Mouse (Mus musculus): ENCODE measurements at regions not wholly inside any gene's neighbourhood (a gene's known extent, or its start where the extent isn't known, plus 50 kb on each side); places are given as distances from the start of the nearest gene placed in this dataset.

DNA sequence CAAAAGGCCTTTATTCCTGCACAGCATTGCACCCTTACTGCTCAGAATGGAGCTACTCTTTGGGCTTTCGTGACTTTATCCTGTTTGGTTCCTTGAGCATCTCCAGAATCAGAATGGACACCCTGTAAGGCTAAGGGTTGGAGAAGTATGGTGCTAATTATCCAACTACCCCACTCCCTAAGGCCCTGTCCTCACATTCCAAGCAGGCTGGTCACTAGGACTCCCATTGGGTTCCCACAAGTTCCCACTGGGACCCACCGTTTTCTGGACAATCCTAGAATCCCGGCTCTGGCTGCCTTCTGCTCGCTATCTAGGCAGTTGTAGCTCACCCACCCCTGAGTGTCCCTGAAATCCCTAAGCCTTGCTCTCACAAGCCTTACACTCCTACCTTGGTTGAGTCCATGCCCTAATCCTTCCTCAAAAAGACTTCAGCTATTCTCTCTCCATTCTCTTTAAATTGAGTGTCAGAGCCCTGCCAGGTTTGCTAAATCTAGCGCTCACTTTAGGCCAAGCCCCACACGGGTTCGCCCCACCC lies 146.1 kb downstream of the Efcab1 start:
- DNase-seq: no peak
- Histone ChIP-seq H3K4me3 (ENCODE audit: control insufficient read depth, insufficient read depth, low read length) (no peak overlapping the region), H3K36me3 (ENCODE audit: control insufficient read depth, insufficient read depth, low read length) (no peaks in the 10 kb centered on the region), H3K27ac (ENCODE audit: control insufficient read depth, insufficient read depth, low read length) (no peak overlapping the region), H3K27me3 (ENCODE audit: control insufficient read depth, insufficient read depth, low read length) (no peaks in the 10 kb centered on the region), H3K4me1 (replicated peaks; ENCODE audit: control insufficient read depth, insufficient read depth, low read length) (no peaks in the 10 kb centered on the region)
- no peak for TF ChIP-seq CTCF (IDR thresholded peaks at IDR 0.05; ENCODE audit: borderline replicate concordance, control insufficient read depth, extremely low read depth, insufficient read depth, low read length, poor library complexity)
- TF ChIP-seq POLR2A (IDR thresholded peaks at IDR 0.05; ENCODE audit: control insufficient read depth, extremely low read depth, insufficient read depth, low read length, poor library complexity): no peak
- 55% methylated on average over 7 of the region's 7 CpGs for WGBS

DNA sequence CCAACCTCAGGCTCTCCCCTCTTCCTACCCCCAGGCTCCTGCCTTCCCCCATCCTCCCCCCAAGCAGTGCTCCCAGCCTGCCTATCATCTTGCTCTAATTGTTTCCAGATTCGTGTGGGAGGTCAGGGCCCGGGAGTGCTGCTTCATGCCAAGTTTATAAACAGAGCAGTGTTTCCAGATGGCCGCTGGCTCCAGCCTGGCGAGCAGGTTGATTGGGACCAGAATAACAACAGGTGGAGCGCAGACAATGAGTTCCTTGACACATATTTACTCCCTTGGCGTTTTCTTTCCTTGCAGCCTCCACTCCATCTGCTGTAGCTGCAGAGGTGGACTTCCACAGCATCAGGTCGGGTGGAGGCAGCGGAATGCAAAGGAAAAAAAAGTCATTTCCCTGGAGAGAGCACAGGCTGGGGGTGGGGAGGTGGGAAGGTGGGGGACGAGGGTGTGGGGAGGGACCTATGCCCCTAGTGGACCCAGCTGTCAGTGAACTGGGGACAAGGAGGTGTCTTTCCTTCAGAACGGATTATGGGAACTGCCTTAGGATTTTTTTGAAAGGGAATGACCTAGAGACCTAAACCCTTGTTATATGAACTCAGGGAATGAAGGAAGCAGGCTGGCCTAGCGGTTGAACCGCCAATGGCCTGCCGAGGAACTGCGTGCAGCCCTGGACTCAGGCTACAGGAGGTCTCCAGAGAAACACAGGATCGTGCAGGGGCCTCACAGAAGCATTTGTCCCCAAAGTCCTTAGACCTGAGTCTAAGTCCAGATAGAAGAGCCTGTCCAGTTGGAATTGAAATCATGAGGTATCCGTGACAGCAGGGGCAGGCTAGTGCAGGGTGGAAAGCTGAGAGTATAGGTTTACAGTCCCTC lies 146.8 kb downstream of the Efcab1 start:
- Histone ChIP-seq H3K4me3 (ENCODE audit: control insufficient read depth, insufficient read depth, low read length) (no peak overlapping the region), H3K4me1 (replicated peaks; ENCODE audit: control insufficient read depth, insufficient read depth, low read length) (no peaks in the 10 kb centered on the region), H3K27me3 (ENCODE audit: control insufficient read depth, insufficient read depth, low read length) (no peaks in the 10 kb centered on the region), H3K27ac (ENCODE audit: control insufficient read depth, insufficient read depth, low read length) (no peak overlapping the region), H3K36me3 (ENCODE audit: control insufficient read depth, insufficient read depth, low read length) (no peaks in the 10 kb centered on the region)
- TF ChIP-seq POLR2A (IDR thresholded peaks at IDR 0.05; ENCODE audit: control insufficient read depth, extremely low read depth, insufficient read depth, low read length, poor library complexity): no peak
- TF ChIP-seq CTCF (IDR thresholded peaks at IDR 0.05; ENCODE audit: borderline replicate concordance, control insufficient read depth, extremely low read depth, insufficient read depth, low read length, poor library complexity): no peak
- DNase-seq: no peak
- 39% methylated on average over 16 of the region's 16 CpGs for WGBS

DNA sequence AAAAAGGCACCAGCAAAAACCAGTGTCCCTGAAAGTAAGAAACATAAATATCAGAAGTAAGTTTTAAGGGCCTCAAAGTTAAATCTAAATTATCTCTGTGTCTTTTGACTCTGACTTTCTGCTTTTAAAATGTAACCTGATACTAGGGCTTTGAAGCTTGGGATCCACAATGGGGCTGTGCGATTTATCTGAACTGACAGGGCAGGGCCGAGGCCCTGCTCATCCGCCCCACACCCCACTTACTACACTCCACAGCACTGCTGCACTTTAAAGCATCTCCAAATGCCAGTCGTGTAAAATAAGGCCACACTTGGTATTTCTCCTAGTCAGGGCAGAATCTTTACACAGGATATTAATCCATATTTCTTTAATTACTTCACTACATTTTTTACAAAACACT lies 147.4 kb downstream of the Efcab1 start:
- no peak for DNase-seq
- no peak for TF ChIP-seq POLR2A (IDR thresholded peaks at IDR 0.05; ENCODE audit: control insufficient read depth, extremely low read depth, insufficient read depth, low read length, poor library complexity)
- no peak for TF ChIP-seq CTCF (IDR thresholded peaks at IDR 0.05; ENCODE audit: borderline replicate concordance, control insufficient read depth, extremely low read depth, insufficient read depth, low read length, poor library complexity)
- H3K27ac ChIP-seq (ENCODE audit: control insufficient read depth, insufficient read depth, low read length): no peak overlapping the region
- no peaks in the 10 kb centered on the region for H3K36me3 ChIP-seq (ENCODE audit: control insufficient read depth, insufficient read depth, low read length)
- no peak overlapping the region for H3K4me3 ChIP-seq (ENCODE audit: control insufficient read depth, insufficient read depth, low read length)
- WGBS: 59% methylated on average over 4 of the region's 4 CpGs
- H3K27me3 ChIP-seq (ENCODE audit: control insufficient read depth, insufficient read depth, low read length): no peaks in the 10 kb centered on the region
- no peaks in the 10 kb centered on the region for H3K4me1 ChIP-seq (replicated peaks; ENCODE audit: control insufficient read depth, insufficient read depth, low read length)

DNA sequence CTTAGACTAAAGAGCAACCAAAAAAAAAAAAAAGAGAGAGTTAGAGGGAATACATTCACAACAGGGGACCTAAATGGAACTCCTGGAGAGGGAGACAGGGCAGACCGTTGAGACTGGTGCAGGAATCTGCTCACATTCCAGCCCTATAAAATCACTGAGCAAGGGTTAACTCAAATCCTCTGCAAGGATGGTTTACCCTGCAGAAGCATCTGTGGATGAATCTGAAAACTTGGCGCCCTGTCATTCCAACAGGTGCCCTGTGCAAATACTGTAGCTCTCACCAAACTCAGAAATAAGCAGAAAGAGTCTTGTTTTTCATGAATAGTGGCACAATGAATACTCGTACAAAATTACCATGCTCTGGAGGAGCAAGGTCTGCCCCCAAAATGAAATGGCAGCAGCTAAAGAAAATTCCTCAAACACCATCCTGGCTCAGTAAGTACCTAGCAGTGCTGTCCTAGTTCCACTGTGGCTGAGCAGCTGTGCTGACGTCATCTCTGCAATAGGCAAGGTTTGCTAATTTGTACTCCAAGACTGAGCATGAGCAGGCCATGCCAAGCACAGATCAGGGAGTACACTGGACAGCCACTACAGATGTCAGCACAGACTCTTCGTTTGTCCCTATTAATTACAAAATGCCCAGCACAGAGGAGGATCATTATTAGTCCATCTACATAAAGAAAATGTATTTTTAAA lies 148.0 kb downstream of the Efcab1 start:
- Histone ChIP-seq H3K4me3 (ENCODE audit: control insufficient read depth, insufficient read depth, low read length) (no peak overlapping the region), H3K4me1 (replicated peaks; ENCODE audit: control insufficient read depth, insufficient read depth, low read length) (no peaks in the 10 kb centered on the region), H3K27ac (ENCODE audit: control insufficient read depth, insufficient read depth, low read length) (no peak overlapping the region), H3K27me3 (ENCODE audit: control insufficient read depth, insufficient read depth, low read length) (no peaks in the 10 kb centered on the region), H3K36me3 (ENCODE audit: control insufficient read depth, insufficient read depth, low read length) (no peaks in the 10 kb centered on the region)
- no peak for DNase-seq
- WGBS: 80% methylated on average over 5 of the region's 5 CpGs
- TF ChIP-seq CTCF (IDR thresholded peaks at IDR 0.05; ENCODE audit: borderline replicate concordance, control insufficient read depth, extremely low read depth, insufficient read depth, low read length, poor library complexity): no peak
- no peak for TF ChIP-seq POLR2A (IDR thresholded peaks at IDR 0.05; ENCODE audit: control insufficient read depth, extremely low read depth, insufficient read depth, low read length, poor library complexity)

DNA sequence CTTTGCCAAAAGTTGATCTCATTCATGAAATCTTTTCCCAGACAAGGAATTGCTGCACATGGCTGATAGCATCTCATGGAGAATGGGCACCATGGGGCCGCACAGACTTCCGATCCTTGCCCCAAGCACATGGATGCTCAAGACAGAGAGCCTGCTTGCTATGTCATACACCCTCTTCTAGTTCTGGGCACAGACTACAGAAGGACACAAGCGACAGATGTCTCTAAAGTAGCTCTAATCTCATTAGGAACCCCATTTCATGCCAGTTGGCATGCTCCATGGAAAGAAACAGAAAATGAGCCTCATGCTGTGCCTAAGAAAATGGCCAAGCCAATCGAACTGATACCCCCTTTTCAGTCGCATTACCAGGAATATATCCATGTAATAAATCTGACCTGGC lies 149.3 kb downstream of the Efcab1 start:
- TF ChIP-seq POLR2A (IDR thresholded peaks at IDR 0.05; ENCODE audit: control insufficient read depth, extremely low read depth, insufficient read depth, low read length, poor library complexity) (no peak), CTCF (IDR thresholded peaks at IDR 0.05; ENCODE audit: borderline replicate concordance, control insufficient read depth, extremely low read depth, insufficient read depth, low read length, poor library complexity) (no peak)
- H3K27me3 ChIP-seq (ENCODE audit: control insufficient read depth, insufficient read depth, low read length): no peaks in the 10 kb centered on the region
- WGBS: 87% methylated on average over 5 of the region's 5 CpGs
- no peaks in the 10 kb centered on the region for H3K4me1 ChIP-seq (replicated peaks; ENCODE audit: control insufficient read depth, insufficient read depth, low read length)
- DNase-seq: no peak
- H3K4me3 ChIP-seq (ENCODE audit: control insufficient read depth, insufficient read depth, low read length): no peak overlapping the region
- H3K27ac ChIP-seq (ENCODE audit: control insufficient read depth, insufficient read depth, low read length): no peak overlapping the region
- no peaks in the 10 kb centered on the region for H3K36me3 ChIP-seq (ENCODE audit: control insufficient read depth, insufficient read depth, low read length)

DNA sequence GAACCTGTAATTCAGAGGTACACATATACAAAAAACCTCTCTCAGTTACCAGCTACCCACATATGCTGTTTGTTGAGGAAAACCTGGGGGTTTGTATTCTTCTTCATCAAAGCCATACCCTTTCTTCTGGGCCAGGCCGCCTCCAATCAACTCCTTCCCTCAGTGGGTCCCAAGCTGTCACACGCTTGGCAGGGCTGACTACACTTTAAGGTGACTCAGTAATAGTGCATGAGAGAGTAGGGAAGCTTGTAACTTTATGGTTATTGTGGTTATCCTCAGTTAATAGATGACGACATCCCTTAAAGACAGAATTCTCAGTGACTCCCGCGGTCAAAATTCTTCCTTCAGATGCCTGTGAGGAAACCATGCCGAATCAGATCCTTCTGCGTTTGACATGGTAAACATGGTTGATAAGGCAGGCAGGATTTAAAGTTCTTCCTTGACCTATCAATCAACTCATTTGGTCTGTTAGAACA lies 164.1 kb downstream of the Efcab1 start:
- TF ChIP-seq CTCF (IDR thresholded peaks at IDR 0.05; ENCODE audit: borderline replicate concordance, control insufficient read depth, extremely low read depth, insufficient read depth, low read length, poor library complexity) (no peak), POLR2A (IDR thresholded peaks at IDR 0.05; ENCODE audit: control insufficient read depth, extremely low read depth, insufficient read depth, low read length, poor library complexity) (no peak)
- WGBS: 90% methylated on average over 7 of the region's 7 CpGs
- Histone ChIP-seq H3K36me3 (ENCODE audit: control insufficient read depth, insufficient read depth, low read length) (no peaks in the 10 kb centered on the region), H3K27me3 (ENCODE audit: control insufficient read depth, insufficient read depth, low read length) (no peaks in the 10 kb centered on the region), H3K4me1 (replicated peaks; ENCODE audit: control insufficient read depth, insufficient read depth, low read length) (no peaks in the 10 kb centered on the region), H3K27ac (ENCODE audit: control insufficient read depth, insufficient read depth, low read length) (no peak overlapping the region), H3K4me3 (ENCODE audit: control insufficient read depth, insufficient read depth, low read length) (no peak overlapping the region)
- DNase-seq: no peak
